8 mouse cellular contexts compared by ENCODE assay signal in genomic region chr5:76183043-76183749, GRCm38 (mm10). TPM values are rescaled to one million over a fixed set of nuclear protein-coding genes. Genes with fewer than 3 reads are reported as not detected.
DNase-seq lines count a peak whose midpoint lies in the region; ATAC-seq lines count a peak whose summit lies in the region.

No protein-coding gene starts in this region.

- peak overlapping the region; percentile 86 for H3K4me2 ChIP-seq in lung, embryonic 16.5 days (ENCODE audit: low read depth, low read length)
- peak overlapping the region; percentile 78 for H3K4me2 ChIP-seq in embryonic facial prominence, embryonic 12.5 days (replicated peaks)
- peak overlapping the region; percentile 72 for H3K4me2 ChIP-seq in intestine, embryonic 15.5 days (replicated peaks)
- peak overlapping the region; percentile 73 for H3K4me2 ChIP-seq in neural tube, embryonic 14.5 days (ENCODE audit: low read depth, low read length)

- peak; percentile 31 for ATAC-seq in lung, embryonic 16.5 days (ENCODE audit: low read depth)
- ATAC-seq in embryonic facial prominence, embryonic 12.5 days (ENCODE audit: insufficient number of reproducible peaks, insufficient read depth, low FRiP score, low TSS enrichment), result no peak; the same call in 1 of the 2 replicates
- ATAC-seq in intestine, embryonic 15.5 days, result peak; percentile 73
- no peak for ATAC-seq in neural tube, embryonic 14.5 days (ENCODE audit: low read depth)

- 0 out of 2 replicates have a peak, but pooled peaks cover 2% of the 10 kb centered on the region for H3K36me3 ChIP-seq in lung, embryonic 16.5 days (ENCODE audit: control insufficient read depth, insufficient read depth, low read length)
- H3K36me3 ChIP-seq in embryonic facial prominence, embryonic 12.5 days, result 0 out of 2 replicates have a peak, but pooled peaks cover 5% of the 10 kb centered on the region
- no peaks in the 10 kb centered on the region for H3K36me3 ChIP-seq in intestine, embryonic 15.5 days
- H3K36me3 ChIP-seq in neural tube, embryonic 14.5 days (ENCODE audit: control insufficient read depth, insufficient read depth, low read length), result no peaks in the 10 kb centered on the region

- no peaks in the 10 kb centered on the region for H3K27me3 ChIP-seq in lung, embryonic 16.5 days (ENCODE audit: control insufficient read depth, insufficient read depth, low read depth, low read length)
- no peaks in the 10 kb centered on the region for H3K27me3 ChIP-seq in embryonic facial prominence, embryonic 12.5 days
- H3K27me3 ChIP-seq in intestine, embryonic 15.5 days (replicated peaks), result no peaks in the 10 kb centered on the region
- H3K27me3 ChIP-seq in neural tube, embryonic 14.5 days (ENCODE audit: control insufficient read depth, insufficient read depth, low read length), result no peaks in the 10 kb centered on the region

- peak overlapping the region; percentile 94 for H3K9ac ChIP-seq in lung, embryonic 16.5 days (ENCODE audit: low read length)
- peak overlapping the region; percentile 97; the same call in 1 of the 2 replicates for H3K9ac ChIP-seq in embryonic facial prominence, embryonic 12.5 days
- peak overlapping the region; percentile 91 for H3K9ac ChIP-seq in intestine, embryonic 15.5 days
- H3K9ac ChIP-seq in neural tube, embryonic 14.5 days (replicated peaks; ENCODE audit: low read depth, low read length), result peak overlapping the region; percentile 90

- WGBS in lung, embryonic 16.5 days, result 30% methylated on average over 17 of the region's 17 CpGs
- 39% methylated on average over 17 of the region's 17 CpGs for WGBS in embryonic facial prominence, embryonic 12.5 days
- 40% methylated on average over 17 of the region's 17 CpGs for WGBS in intestine, embryonic 15.5 days
- 41% methylated on average over 17 of the region's 17 CpGs for WGBS in neural tube, embryonic 14.5 days

- peaks cover 18% of the 10 kb centered on the region for H3K4me1 ChIP-seq in lung, embryonic 16.5 days (replicated peaks; ENCODE audit: control insufficient read depth, insufficient read depth, low read length)
- H3K4me1 ChIP-seq in embryonic facial prominence, embryonic 12.5 days, result peaks cover 27% of the 10 kb centered on the region
- H3K4me1 ChIP-seq in intestine, embryonic 15.5 days (replicated peaks), result peaks cover 14% of the 10 kb centered on the region
- peaks cover 13% of the 10 kb centered on the region for H3K4me1 ChIP-seq in neural tube, embryonic 14.5 days (ENCODE audit: control insufficient read depth, insufficient read depth, low read length)

- H3K27ac ChIP-seq in lung, embryonic 16.5 days (ENCODE audit: low read length), result peak overlapping the region; percentile 97; the same call in 1 of the 2 replicates
- H3K27ac ChIP-seq in embryonic facial prominence, embryonic 12.5 days, result peak overlapping the region; percentile 97; the same call in 1 of the 2 replicates
- peak overlapping the region; percentile 98 for H3K27ac ChIP-seq in intestine, embryonic 15.5 days
- peak overlapping the region; percentile 95; the same call in 1 of the 2 replicates for H3K27ac ChIP-seq in neural tube, embryonic 14.5 days (ENCODE audit: low read depth, low read length)

- H3K4me3 ChIP-seq in lung, embryonic 16.5 days (ENCODE audit: low read length), result peak overlapping the region; percentile 95
- H3K4me3 ChIP-seq in embryonic facial prominence, embryonic 12.5 days, result peak overlapping the region; percentile 95
- H3K4me3 ChIP-seq in intestine, embryonic 15.5 days (replicated peaks), result peak overlapping the region; percentile 99
- peak overlapping the region; percentile 93 for H3K4me3 ChIP-seq in neural tube, embryonic 14.5 days (ENCODE audit: low read depth, low read length)

- DNase-seq in lung, postnatal 14 days, result no peak
- DNase-seq in layer of hippocampus, adult 11-12 months (ENCODE audit: low spot score), result no peak
- DNase-seq in kidney, adult 18-20 months, result no peak
- DNase-seq in kidney, postnatal 14 days, result no peak

- no peaks in the 10 kb centered on the region for H3K9me3 ChIP-seq in lung, embryonic 16.5 days (ENCODE audit: control insufficient read depth, low read length)
- H3K9me3 ChIP-seq in embryonic facial prominence, embryonic 12.5 days, result no peaks in the 10 kb centered on the region
- H3K9me3 ChIP-seq in intestine, embryonic 15.5 days, result no peaks in the 10 kb centered on the region
- H3K9me3 ChIP-seq in neural tube, embryonic 14.5 days (ENCODE audit: control insufficient read depth, low read length), result no peaks in the 10 kb centered on the region

RNA-seq across cellular contexts. Expression of gene Tmem165, which starts 0.5 kb away (rescaled TPM):
- 87.9 and 89.3 TPM in 2 replicates for polyA plus RNA-seq in lung, embryonic 16.5 days (2015; fragmentation: Nextera tagmentation; extraction: Ambion mirVana)
- polyA plus RNA-seq in embryonic facial prominence, embryonic 12.5 days (2016; fragmentation: Nextera tagmentation; extraction: Ambion mirVana), result 142 and 148 TPM in 2 replicates
- 82.1 and 87.6 TPM in 2 replicates for polyA plus RNA-seq in intestine, embryonic 15.5 days (2015; fragmentation: Nextera tagmentation; extraction: Ambion mirVana)
- polyA plus RNA-seq in neural tube, embryonic 14.5 days (2014; fragmentation: Nextera tagmentation; extraction: Ambion mirVana), result 54.0 and 63.5 TPM in 2 replicates

RNA-seq across cellular contexts. Expression of gene Srd5a3, which starts 43.1 kb away (rescaled TPM):
- polyA plus RNA-seq in lung, embryonic 16.5 days (2015; fragmentation: Nextera tagmentation; extraction: Ambion mirVana), result 45.8 and 46.5 TPM in 2 replicates
- polyA plus RNA-seq in embryonic facial prominence, embryonic 12.5 days (2016; fragmentation: Nextera tagmentation; extraction: Ambion mirVana), result 29.8 and 30.9 TPM in 2 replicates
- polyA plus RNA-seq in intestine, embryonic 15.5 days (2015; fragmentation: Nextera tagmentation; extraction: Ambion mirVana), result 37.6 and 38.7 TPM in 2 replicates
- 14.2 and 16.3 TPM in 2 replicates for polyA plus RNA-seq in neural tube, embryonic 14.5 days (2014; fragmentation: Nextera tagmentation; extraction: Ambion mirVana)

Comparison
In these comparisons a context has a peak if more than half of its experiments do, and no peak if none do; other contexts are left out.
1. ATAC-seq: peak in lung, embryonic 16.5 days (single experiment) and intestine, embryonic 15.5 days (single experiment); none in embryonic facial prominence, embryonic 12.5 days (single experiment) and neural tube, embryonic 14.5 days (single experiment).
2. Peak in every context shown above with its lines, with median percentiles within 50 percentile points of each other: H3K27ac ChIP-seq, H3K4me2 ChIP-seq, H3K4me3 ChIP-seq and H3K9ac ChIP-seq.